Mouse (Mus musculus): ENCODE measurements around the gene Fam168a.

Gene Fam168a

DNA sequence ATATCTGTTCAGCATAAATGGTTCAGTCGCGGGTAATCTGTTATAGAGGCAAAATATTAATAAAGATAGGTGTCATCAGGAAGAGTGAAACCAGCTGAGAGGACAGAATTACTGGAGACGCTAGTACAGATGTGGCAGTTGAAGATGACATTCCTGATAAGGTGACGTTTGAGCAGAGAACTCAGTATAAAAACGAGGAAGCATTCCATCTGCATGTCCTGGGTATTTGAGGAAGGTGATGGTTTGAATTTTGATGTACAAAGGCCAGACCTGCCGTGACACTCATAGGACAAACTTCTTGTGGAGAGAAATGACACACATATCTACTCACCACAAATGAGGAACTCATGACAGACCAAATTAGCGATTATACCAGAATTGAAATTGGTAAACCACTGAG is 73.8 kb downstream of the Fam168a start:
- no peak for DNase-seq (ENCODE audit: low spot score in 2 of 2)

GRCm38 (mm10) chr7:100784650-100785049 is 78.2 kb downstream of the Fam168a start:
- no peak for DNase-seq (ENCODE audit: low spot score in 2 of 2)

DNA sequence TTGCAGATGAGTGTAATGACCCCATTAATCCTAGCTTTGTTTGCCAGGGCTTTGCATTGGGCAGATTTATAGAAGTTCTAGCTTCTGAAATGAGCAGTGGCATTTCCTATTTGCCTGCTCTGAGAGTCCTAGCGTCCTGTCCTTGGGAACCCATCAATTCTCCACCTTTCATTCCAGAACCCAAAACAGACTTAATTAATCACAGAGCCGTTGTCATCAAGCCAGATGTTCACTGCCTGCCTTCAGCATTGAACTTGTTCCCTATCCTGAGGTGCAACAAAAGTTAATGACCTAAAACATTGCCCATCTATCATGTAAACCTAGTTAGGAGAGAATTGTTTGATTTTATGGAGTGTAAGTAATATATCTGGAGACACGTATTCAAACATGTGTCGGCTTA is 79.0 kb downstream of the Fam168a start:
- no peak for DNase-seq (ENCODE audit: low spot score in 2 of 2)

GRCm38 (mm10) chr7:100786078-100786477 is 79.6 kb downstream of the Fam168a start:
- no peak for DNase-seq (ENCODE audit: low spot score in 2 of 2)

DNA sequence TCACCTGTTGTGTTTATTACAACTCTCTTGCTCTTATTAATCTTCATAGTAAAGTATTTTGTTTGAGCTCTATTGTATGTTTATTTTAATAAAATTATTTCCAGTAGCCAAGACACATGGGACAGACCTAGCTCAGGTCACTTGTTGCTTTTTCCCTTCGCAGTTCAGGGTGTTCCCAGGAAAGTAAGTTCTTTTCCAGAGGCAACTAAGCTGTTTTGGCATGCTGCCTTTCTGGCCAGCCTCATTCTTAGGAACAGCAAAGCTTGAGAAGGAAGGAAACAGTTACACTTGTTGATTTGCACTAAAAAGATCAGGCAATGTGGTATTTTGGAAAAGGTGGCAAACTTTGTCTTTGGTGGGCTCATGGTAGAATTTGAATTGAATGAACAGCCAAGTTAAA is 81.9 kb downstream of the Fam168a start:
- no peak for DNase-seq (ENCODE audit: low spot score in 2 of 2)

DNA sequence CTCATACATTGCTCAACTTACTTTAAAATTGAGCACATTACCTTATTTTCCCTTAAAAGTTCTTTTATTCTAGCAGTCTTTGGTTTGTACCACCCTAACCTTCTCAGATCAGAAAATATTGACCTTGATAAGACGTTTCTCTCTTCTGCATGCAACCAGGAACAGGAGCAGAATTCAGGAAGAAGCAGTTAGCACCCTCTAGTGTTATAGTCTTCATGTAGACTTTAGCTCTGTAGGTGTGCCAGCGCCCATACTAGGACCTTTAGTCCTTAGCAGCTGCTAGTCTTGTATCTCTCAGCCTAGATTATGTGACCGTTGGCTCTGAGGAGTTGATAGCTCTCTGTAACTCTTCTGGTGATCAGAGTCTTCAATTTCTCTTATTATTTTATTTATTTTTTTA is 92.4 kb downstream of the Fam168a start:
- DNase-seq (ENCODE audit: low spot score in 2 of 2): no peak

DNA sequence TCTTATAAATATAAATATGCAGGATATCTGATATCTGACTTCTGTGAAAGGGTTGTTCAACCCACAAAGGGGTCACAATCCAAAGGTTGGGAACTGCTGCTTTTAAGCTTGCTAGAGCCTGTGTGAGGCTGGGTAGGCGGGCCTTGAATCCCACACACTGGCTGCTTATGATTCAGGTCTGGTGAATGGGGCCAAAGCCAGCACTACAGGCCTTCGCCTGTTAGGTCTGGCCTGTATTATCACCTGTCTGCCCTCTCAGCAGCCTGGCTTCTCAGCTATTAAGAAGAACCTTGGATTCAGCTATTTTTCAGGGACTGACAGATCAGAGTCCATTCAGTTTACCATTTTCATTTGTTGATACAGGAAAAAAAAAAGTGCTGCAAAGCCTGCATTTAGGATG is 99.0 kb downstream of the Fam168a start:
- no peak for DNase-seq (ENCODE audit: low spot score in 2 of 2)

GRCm38 (mm10) chr7:100811912-100812311 is 105.5 kb downstream of the Fam168a start:
- DNase-seq (ENCODE audit: low spot score in 2 of 2): no peak

GRCm38 (mm10) chr7:100812641-100813040 is 106.2 kb downstream of the Fam168a start:
- peak in 1 of 2 experiments; percentile 33 for DNase-seq (ENCODE audit: low spot score in 2 of 2)

DNA sequence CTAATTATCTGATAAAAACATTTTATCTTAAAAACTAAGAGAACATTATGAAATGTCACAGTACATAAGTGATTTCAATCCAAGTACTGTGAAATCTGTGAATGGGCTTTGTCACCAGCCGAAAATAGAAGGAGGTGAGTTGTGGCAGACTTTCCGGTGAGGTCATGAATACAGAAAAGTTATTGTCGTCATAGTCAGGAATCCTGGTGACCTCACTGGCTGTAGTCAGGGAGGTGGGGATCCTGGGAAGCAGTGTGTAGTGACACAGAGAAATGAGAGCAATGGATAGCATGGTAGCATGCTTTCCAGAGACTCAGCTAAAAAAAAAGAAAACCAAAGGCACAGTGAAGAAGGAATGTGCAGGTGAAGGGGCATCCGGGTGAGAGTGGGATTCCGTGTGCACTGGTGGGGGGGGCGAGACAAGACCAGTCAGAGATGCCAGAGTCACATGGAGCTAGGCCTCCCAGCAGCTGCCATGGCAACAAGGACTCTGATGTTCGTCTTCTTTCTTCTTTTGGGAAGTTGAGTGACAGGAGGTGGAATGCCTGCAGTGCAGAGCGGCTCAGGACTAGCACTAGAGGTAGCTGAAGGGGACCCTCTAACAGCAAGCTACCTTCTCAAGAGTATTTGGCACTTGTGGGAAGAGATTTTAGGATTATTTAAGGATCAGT is 109.6 kb downstream of the Fam168a start:
- no peak for DNase-seq (ENCODE audit: low spot score in 2 of 2)

DNA sequence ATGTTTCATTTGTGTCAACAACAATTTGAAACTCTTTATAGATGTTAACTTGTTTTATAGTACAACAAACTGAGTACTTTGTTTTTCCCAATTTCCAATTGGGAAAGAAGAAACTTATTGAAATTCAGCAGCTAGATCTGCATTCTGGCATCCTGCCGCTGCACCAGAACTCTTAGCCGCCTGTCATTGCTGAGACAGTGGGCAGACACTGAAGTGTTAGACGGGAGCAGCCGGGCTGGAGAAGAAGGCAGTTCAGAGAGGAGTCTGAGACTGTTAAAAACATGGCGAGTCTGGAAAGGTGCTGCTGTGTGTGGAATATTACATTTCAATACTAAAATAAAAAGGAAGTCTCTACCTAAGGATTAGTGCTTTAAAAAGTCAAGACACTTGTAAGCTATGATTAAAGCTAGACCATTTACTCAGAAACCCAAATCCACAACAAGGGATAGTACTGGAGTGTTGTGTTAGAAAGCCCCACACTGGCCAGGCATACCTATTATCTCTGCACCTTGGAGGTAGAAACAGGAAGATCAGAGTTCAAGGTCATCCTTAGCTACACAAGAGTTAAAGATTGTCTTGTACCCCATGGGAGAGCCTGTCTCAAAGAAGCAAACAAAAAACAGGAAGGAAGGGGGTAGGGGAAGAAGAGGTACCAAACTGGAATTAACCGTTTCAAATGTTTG is 110.5 kb downstream of the Fam168a start:
- DNase-seq (ENCODE audit: low spot score in 2 of 2): peak; percentile 49 to 68

GRCm38 (mm10) chr7:100817442-100817760 is 111.0 kb downstream of the Fam168a start:
- no peak for DNase-seq (ENCODE audit: low spot score in 2 of 2)

GRCm38 (mm10) chr7:100818401-100819064 is 112.1 kb downstream of the Fam168a start:
- no peak for DNase-seq (ENCODE audit: low spot score in 2 of 2)

- no peak for DNase-seq (ENCODE audit: low spot score in 2 of 2)
These were observed 118.2 kb downstream of the Fam168a start for GRCm38 (mm10) chr7:100824661-100825060.

- DNase-seq (ENCODE audit: low spot score in 2 of 2): no peak
These were observed 122.1 kb downstream of the Fam168a start for GRCm38 (mm10) chr7:100828549-100828948.

- no peak for DNase-seq (ENCODE audit: low spot score in 2 of 2)
These were observed 127.4 kb downstream of the Fam168a start for GRCm38 (mm10) chr7:100833859-100834258.

GRCm38 (mm10) chr7:100835168-100835567 is 128.7 kb downstream of the Fam168a start:
- DNase-seq (ENCODE audit: low spot score in 2 of 2): no peak

GRCm38 (mm10) chr7:100835711-100836110 is 129.3 kb downstream of the Fam168a start:
- no peak for DNase-seq (ENCODE audit: low spot score in 2 of 2)

DNA sequence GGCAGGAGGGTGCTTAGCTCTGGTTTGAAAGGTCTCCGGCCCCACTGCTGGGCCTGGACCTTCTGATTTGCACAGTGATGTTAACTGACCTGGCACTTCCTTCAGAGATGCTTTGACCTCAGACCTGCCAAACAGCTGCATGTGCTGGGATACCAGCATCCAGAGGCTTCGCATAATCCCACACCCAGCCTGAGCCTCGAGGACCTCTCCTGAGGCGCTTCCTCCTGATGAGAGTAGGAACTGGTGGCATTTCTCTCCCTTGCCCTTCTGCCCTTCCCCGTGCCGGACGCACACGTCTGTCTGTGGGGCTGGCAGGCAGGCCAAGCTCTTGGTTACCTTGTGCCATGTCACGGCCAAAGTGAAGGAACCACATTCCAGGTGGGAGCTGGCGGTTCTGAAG is 130.2 kb downstream of the Fam168a start:
- DNase-seq (ENCODE audit: low spot score in 2 of 2): no peak

GRCm38 (mm10) chr7:100837701-100838100 is 131.3 kb downstream of the Fam168a start:
- no peak for DNase-seq (ENCODE audit: low spot score in 2 of 2)

GRCm38 (mm10) chr7:100839632-100840402 is 133.4 kb downstream of the Fam168a start:
- DNase-seq (ENCODE audit: low spot score in 2 of 2): no peak

DNA sequence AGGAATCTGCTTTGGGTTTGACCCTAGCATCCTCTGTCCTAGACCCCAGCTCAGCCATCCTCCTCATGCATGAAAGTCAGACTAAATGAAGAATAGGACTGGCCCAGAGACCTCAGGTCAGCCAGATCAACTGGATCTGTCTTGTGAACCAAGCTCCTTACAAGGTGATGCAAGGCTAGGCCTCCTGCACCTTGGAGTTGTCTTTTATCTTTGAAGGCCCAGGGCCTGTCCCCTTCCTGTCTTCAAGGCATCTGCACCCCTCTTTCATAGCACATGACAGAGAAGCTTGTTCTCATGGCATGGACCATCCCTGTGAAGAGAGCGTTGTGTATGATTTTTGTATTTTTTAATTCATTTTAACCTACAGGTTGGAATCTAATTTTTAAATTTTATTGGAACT is 134.5 kb downstream of the Fam168a start:
- DNase-seq (ENCODE audit: low spot score in 2 of 2): no peak

Measured in right cerebral cortex, postnatal 36 days (tissue).